Mouse (Mus musculus): ENCODE results near the gene Thumpd3. TPM values are rescaled to one million over a fixed set of nuclear protein-coding genes. Genes with fewer than 3 reads are reported as not detected.

Thumpd3 gene
- total RNA-seq, 2 experiments from 2014 or later = 29.4 TPM

DNA sequence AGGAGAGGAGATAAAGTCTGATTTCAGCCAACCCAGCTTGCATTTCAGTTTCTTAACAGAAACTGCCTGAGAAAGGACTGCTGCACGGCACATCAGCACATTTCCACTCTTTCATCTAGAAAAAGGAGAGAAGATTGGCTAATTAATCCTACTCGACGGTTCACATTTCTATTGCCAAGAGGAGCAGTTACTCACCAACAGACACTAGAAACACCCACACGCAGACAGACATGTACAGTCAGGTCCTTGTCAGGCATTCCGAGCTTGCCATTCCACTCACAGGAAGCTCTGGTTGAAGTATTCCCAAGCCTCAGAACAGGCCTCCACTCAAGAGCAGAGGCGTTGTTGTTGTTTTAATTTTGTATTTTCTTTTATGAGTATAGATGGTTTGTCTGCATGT is 11.6 kb upstream of the Thumpd3 start:
- intact Hi-C loops (cut with DNase I) = no loop called here
- DNase-seq (ENCODE audit: low spot score in 2 of 2) = peak in 1 of 2 experiments; percentile 58

DNA sequence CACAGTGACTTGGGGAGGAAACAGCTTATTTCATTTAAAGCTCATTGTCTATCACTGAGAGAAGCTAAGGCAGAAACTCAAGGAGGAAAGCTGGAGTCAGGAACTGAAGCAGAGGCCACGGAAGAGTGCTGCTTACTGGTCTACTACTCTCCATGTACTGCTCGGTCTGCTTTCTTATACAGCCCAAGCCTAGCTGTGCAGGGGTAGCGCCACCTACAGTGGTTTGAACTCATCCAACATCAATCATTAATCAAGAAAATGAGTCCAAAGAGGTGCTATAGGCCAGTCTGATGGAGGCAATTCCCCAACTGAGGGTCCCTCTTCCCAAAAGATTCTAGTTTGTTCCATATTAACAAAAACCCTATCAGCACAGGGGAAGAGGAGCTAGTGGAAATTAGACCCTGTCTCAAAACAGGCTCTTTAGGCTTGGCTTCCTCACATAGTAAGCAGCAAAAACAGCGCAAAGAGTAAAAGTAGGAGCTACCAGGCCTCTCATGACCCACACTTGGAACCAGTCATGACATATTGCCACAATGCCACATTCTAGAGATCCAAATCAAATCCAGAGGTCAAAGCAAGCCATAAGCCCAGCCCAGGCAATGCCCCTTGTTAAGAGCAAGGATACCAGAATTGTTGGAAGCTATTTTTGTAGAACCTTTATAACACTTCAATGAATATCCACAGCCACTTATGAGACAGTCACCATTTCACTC is 9.4 kb upstream of the Thumpd3 start:
- intact Hi-C loops (cut with DNase I) = no loop called here
- DNase-seq (ENCODE audit: low spot score in 2 of 2) = no peak

DNA sequence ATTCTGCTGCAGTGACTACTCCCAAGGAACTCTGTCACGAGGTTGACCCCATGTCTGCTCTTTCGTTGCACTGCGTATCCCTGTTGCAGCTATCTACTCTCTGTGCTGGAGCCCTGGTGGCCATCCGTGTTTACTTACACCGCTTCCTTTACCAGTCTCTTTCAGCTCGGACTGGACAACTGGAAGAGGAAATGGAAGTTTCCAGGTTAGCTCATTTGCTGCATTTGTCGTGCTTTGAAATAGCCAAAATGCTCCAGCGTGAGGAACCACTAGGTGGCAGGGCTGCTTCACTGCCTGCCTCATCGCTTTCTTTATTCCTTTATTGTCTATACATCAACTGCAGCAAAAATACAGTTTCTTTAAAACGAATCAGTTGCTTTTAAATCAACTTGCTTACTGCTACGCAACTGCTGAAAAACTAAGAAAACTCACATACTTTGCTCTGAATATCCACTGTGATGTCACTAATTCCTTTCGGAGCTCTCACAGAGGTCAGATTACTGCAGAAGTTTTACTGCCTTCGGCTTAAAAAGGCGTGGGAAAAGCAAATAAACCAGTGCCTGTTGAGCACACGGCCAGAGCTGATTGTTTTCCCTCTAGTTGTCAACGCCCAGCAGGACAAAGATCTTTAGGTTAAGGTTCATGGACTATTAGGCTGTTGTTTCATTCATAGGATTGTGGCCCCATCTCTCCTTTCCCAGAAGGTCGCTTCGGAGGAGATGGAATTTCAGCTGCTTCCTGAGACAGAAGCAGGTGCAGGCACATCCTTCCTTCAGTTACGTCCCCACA is 7.9 kb upstream of the Thumpd3 start:
- intact Hi-C loops (cut with DNase I) = no loop called here
- peak; percentile 72 to 82 for DNase-seq (ENCODE audit: low spot score in 2 of 2)

DNA sequence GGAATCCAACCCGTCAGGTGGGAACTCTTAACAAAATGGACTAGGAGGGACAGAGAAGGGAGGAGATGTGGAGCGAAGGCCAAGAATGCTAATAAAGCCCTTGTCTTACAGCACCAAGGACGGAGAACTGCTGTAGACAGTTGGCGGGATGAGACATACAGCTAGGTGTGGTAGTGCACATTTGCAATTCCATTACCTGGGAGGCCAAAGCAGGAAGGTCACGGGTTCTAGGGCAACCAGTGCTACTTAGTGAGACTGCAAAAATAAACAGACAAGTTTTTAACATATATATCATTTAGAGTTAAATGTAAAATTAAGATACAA is 7.3 kb upstream of the Thumpd3 start:
- intact Hi-C loops (cut with DNase I) = no loop called here
- DNase-seq (ENCODE audit: low spot score in 2 of 2) = no peak

DNA sequence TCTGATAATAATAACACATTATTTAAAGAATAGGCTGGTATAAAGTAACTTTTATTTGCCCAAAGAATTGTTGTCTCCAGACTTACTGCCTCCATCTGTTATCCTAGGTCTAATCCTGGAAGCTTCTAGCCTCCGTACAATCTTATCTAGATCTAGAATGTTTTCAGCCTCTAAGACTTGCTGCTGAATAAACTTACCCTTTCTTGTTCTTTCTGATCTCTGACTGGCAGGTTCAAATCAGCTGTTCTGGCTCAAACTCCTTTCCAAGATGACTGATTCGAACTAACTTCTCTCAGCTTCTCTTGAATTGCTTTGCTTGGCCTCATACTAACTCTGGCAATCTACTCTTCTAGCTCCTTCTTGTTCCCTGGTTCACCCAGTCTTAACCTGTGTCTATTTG is 5.7 kb upstream of the Thumpd3 start:
- intact Hi-C loops (cut with DNase I) = no loop called here
- no peak for DNase-seq (ENCODE audit: low spot score in 2 of 2)

DNA sequence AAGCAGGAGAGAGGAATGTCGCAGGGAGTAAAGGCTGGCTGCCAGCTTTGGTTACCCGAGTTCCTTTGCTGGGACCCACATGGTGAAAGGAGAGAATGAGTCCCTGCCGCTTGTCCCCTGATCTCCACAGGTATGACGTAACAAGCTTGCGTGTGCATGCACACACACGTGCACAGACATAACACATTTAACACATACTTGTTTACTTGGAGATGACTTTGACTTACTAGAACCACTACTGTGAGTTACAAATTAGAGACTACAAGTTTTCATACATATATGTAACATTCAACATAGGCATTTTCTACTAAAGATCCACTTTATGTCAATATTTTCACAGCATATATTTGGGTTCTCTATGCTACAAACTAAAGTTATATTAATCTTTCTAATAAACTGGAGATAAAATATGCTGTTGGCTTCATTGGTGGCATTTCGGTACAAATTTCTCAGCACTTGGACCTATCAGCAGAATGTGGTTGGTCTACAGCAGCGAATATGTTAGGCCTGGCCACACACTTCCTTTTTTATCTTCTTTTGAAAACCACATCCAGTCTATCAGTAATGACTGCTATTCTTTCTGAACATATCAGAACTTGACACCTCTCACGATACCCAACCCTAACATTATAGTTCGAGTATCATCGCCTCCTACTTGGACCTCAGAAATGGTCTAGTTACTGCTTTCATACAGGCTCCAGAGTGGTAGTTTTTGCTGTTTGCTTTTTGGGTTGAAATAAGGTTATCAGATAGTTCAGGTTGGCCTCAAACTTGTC is 4.6 kb upstream of the Thumpd3 start:
- intact Hi-C loops (cut with DNase I) = no loop called here
- DNase-seq (ENCODE audit: low spot score in 2 of 2) = no peak

DNA sequence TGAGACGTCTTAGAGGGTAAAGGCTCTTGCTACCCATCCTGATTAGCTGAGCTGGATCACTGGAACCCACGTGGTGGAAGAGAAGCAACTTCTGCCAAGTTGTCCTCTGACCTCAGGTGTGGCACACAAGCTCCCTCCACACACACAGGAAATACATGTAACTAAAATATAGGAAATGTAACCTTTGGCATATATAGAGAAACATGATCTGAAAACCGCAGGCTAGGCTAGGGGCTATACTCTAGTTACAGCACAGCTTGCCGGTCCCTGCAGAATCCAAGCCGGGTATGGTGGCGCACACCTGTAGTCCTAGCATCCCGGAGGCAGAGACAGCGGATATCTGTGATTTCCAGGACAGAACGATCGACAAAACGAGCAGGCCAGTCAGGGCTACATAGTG is 450 bp upstream of the Thumpd3 start:
- DNase-seq (ENCODE audit: low spot score in 2 of 2) = no peak
- intact Hi-C loops (cut with DNase I) = loop anchor here (5.0 kb wide), 1 partner anchor 262 kb away; the partner anchor contains the start of gene Brpf1

DNA sequence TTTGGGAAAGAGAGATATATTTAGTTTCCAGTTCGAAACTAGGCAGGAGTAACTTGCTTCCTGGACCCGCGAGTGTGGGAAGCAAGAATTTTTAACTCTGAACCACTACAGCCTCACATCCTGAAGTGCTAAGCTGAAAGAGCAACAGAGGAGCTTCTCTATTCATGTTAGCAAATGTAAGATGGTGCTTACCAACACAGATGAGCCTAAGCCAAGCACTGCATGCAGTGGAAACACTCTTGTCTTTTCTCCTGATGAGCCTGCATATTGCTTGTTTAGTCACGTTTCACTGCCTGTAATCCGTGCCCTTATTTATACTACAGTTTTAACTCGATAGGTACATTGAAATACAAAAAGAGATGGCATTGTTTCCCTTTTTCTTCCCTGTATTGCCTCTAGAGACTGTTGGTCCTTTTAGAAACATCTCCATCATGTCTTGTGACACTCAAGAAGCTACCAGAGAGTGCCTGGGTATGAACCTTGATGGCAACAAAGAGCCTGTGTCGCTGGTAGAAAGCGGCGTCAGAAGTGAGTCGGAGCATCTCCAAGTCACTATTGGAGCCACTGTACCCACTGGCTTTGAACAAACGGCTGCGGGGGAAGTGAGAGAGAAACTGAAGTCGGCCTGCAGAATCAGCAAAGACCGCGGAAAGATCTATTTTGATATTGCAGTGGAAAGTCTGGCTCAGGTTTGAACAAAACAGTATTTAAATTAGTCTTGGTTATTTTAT is 1.2 kb downstream of the Thumpd3 start:
- no peak for DNase-seq (ENCODE audit: low spot score in 2 of 2)
- intact Hi-C loops (cut with DNase I) = loop anchor here (5.0 kb wide), 1 partner anchor 260 kb away; the partner anchor contains the start of gene Brpf1

DNA sequence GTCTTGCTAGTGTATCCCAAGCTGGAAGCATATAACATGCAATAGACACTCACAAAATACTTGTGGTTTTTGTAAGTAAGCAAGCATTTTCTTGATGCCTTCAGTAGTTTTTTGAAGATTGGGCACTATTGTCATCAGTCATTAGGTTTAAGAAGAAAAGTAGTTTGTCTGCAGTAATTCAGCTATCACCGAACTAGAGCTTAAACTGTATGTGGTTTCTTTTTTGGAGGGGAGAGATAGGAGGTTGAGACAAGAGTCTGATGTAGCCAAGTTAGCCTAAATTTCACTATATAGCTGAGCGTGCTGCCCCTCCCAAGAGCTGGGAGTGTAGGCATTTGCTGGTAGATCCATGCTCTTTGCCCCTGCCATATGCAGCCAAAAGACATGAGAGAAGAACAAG is 2.3 kb downstream of the Thumpd3 start:
- intact Hi-C loops (cut with DNase I) = loop anchor here (5.0 kb wide), 1 partner anchor 259 kb away; the partner anchor contains the start of gene Brpf1
- no peak for DNase-seq (ENCODE audit: low spot score in 2 of 2)

DNA sequence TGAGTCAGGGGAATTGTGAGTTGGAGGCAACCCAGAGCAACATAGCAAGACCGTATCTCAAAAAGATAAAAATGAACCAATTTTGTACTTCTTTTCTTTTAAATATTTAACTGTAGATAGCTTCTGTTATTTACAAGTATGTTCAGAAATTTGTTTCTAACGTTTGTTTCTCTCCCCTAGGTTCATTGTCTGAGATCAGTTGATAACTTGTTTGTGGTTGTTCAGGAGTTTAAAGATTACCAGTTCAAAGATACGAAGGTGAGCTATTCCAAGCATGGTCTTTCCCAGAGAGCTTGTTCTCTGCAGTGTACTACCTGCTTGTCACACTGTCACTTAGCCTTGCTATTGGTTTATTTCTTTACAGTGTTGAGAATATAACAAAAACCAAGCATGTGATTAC is 3.1 kb downstream of the Thumpd3 start:
- intact Hi-C loops (cut with DNase I) = loop anchor here (5.0 kb wide), 1 partner anchor 258 kb away; the partner anchor contains the start of gene Brpf1
- DNase-seq (ENCODE audit: low spot score in 2 of 2) = no peak

DNA sequence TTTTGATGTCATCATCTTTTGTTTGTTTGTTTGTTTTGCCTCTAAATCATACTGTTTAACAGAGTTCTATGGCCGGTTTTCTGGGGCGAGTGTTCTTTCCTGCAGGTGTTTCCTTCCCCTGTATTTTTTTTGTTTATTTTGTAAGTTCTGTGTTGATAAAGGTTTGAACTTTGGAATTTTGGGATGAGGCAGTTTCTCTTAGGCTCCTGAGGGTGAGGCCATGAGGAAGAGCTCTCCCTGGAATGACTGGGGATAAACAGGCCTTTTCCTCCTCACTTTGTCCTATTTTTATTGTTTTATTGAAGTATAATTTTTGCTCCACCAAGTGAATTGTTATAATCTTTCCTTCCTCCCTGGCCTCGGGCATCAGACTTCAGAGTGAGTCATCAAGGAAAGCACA is 6.9 kb downstream of the Thumpd3 start:
- intact Hi-C loops (cut with DNase I) = no loop called here
- DNase-seq (ENCODE audit: low spot score in 2 of 2) = no peak

DNA sequence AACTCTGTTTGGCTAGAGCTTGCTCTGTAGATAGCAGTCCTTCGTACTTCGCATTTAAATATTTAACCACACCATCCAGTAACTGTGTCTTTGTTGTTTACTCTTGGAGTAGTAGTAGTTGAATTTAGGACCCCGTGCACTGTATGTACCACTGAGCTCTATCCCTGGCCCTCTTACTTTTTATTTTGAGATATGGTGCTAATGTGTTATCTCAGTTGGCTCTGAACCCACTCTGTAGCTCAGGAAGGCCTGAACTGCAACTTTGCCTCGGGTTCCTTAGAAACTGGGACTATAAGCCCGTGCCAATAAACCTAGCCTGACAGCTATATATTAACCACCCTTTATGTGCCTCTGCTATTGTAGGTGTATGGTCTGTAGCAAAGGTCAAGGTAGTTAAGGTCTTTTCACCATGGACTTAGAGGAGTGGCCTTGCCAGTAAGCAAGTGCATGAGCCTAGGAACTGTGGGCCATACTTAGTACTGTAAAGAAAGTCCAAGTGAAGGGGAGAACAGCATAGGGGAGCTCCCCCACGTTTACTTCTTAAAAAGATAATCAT is 8.6 kb downstream of the Thumpd3 start:
- intact Hi-C loops (cut with DNase I) = no loop called here
- no peak for DNase-seq (ENCODE audit: low spot score in 2 of 2)

DNA sequence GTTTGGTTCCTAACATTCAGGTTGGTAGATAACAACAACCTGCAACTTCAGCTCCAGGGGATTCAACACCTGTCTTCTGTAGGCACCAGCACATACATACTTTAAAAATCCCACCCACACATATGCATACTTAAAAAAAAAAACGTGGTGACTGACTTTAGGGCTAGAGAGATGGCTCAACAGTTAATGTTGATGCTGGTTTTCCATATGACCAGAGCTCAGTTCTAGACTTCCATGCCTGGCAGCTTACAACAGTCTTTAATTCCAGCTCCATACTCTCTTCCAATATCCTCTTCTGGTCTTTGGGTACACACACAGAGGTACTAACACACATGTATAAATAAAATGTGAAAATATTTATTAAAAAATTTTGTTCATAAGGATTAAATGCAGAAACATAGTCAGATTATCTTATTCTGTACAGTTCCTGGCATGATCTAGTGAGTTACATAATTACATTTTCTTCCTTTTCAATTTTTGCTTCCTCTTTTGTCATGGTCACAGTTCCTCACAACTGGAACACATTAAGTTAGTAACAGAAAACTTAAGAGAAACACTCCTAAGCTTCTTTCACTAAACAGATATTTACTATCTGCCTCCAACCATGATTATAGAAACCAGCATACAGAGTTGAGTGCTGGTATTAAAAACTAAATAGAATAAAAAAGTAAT is 15.0 kb downstream of the Thumpd3 start:
- intact Hi-C loops (cut with DNase I) = no loop called here
- DNase-seq (ENCODE audit: low spot score in 2 of 2) = no peak

DNA sequence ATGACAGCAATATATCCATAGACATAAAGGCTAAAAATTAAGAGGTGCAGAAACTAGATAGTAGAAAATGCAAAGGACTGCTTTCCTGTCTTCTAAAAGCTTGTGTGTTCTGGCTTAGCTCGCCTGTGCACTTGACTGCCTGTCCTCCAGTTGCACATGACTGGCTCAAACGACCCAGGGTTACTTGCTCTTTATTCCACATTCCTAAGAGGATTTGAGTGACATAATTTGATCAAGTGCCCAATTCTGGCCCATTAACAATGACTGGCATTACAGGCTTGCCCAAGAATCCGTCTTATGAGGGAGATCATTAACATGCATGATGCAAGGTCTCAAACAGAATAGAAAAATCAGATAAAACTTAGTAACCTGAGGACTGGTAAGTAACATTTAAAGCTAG is 16.2 kb downstream of the Thumpd3 start:
- DNase-seq (ENCODE audit: low spot score in 2 of 2) = no peak
- intact Hi-C loops (cut with DNase I) = no loop called here

DNA sequence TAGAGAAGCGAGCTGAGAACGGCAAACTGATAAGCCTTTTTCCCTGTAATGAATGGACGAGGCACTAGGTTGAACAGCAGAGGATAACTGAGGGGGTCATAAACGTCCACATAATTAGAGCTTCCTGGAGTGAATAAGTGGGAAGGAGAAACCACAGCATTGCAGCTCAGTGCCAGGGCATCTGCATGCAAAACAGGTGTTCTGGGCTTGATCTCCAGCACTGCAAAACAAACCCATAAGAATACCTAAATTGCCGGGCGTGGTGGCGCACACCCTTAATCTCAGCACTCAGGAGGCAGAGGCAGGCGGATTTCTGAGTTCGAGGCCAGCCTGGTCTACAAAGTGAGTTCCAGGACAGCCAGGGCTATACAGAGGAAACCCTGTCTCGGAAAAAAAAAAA is 17.3 kb downstream of the Thumpd3 start:
- intact Hi-C loops (cut with DNase I) = no loop called here
- DNase-seq (ENCODE audit: low spot score in 2 of 2) = no peak

DNA sequence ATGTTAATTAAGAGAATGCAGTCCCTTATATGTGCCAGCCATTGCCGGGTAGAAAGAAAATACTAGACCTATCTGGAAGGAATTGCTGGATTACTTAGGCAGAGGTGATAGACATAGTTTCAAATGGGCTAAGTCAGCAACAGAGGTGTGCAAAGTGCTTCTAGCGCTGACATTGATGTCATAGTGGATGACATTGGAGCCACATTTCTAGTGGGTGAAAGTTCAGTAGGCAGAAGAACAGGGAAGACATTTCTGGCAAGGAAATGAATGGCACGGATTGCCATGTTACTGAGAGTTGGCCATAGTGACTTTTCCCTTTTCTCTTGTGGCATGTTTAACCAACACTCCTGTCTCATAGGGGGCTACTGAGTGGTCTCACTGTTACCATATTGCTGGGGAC is 19.2 kb downstream of the Thumpd3 start:
- intact Hi-C loops (cut with DNase I) = no loop called here
- DNase-seq (ENCODE audit: low spot score in 2 of 2) = no peak

DNA sequence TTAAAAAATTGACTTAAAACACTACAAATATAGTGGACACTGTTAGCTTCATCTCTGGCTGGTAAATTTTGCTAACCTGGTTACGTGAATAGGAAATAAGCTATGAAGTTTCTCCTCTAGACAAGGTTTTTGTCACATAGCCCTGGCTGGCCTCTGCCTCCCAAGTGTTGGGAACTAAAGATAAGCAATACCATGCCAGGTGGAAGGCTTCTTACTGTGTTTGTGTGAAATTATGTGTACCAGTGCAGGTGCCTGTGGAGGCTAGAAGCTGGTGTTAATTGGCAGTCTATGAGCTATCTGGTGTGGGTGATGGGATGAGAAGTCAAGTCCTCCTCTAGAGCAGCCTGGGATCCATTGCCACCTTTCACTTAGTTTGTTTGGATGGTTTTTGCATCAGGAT is 23.1 kb downstream of the Thumpd3 start:
- no peak for DNase-seq (ENCODE audit: low spot score in 2 of 2)
- intact Hi-C loops (cut with DNase I) = no loop called here

DNA sequence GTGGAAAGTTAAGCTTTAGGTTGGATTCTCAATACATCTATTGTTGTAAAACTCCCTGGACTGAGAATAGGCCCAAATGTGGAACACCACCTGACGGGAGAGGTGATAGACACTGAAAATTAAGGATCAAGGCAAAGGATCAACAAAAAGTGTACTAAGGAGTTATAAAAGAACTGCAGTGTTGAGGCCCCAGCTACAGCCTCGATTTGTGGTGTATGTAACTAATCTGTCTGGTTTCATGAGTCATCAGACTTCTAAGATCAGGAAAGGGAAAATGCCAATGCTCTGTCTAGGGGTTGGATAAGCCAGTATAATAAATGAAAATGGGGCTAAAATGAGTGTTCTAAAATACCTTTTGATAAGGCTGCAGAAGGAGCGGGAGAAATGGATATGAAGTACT is 29.2 kb downstream of the Thumpd3 start:
- no peak for DNase-seq (ENCODE audit: low spot score in 2 of 2)
- intact Hi-C loops (cut with DNase I) = no loop called here
